Mouse (Mus musculus): ENCODE data around the gene Ccdc77. TPM values are rescaled to one million over a fixed set of nuclear protein-coding genes. Genes with fewer than 3 reads are reported as not detected.

Ccdc77 gene
- polyA plus RNA-seq, 1 experiment from 2014 or later, result 29.7 TPM

DNA sequence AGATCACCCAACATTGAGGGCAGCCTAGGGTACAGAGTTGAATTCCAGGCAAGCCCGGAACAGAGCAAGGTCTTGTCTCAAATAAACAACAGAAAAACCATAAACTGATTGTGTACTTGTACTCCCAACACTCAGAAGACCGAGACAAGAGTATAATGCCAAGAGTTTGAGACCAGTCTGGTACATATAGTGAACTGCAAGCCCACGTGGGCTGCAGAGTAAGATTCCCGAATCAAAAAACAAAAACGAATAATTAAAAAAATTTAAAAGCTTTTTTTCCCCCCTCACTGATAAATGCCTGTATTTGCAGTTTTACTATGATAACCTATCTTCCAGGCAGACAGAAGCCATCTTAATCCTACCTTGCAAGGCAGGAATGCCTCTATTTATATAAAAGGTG is 7.7 kb downstream of the Ccdc77 start:
- H3K4me1 ChIP-seq, result peaks cover 12% of the 10 kb centered on the region
- 40% methylated on average over 5 of the region's 5 CpGs for WGBS
- no peaks in the 10 kb centered on the region for H3K9me3 ChIP-seq (replicated peaks)
- peak overlapping the region; percentile 89 for H3K27ac ChIP-seq (replicated peaks)
- no peak for DNase-seq (ENCODE audit: low spot score)
- H3K36me3 ChIP-seq, result peaks cover 25% of the 10 kb centered on the region
- peak overlapping the region; percentile 74 for H3K4me3 ChIP-seq
- H3K27me3 ChIP-seq (ENCODE audit: low read depth, poor library complexity, severe bottlenecking), result no peaks in the 10 kb centered on the region

DNA sequence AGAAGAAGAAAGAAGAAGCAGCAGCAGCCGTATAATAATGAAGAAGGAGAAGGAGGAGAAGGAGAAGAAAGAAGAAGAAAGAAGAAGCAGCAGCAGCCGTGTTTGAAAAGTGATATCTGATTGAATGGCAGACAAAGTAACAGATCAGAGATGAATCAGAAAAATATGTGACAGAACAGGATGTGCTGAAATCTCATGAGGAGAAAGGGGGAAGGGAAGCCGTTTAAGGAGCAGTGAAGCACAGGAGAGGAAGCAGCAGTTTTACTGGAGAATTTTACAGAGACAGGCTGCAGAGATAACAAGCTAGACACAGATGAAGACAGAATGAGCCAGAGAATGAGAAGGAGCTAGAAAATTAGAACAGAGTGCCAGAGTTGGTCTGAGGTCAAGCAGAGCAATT is 15.2 kb downstream of the Ccdc77 start:
- no peak for DNase-seq (ENCODE audit: low spot score)
- 95% methylated on average over 3 of the region's 3 CpGs for WGBS
- H3K4me1 ChIP-seq, result no peaks in the 10 kb centered on the region
- no peaks in the 10 kb centered on the region for H3K9me3 ChIP-seq (replicated peaks)
- H3K27ac ChIP-seq (replicated peaks), result no peak overlapping the region
- no peaks in the 10 kb centered on the region for H3K27me3 ChIP-seq (ENCODE audit: low read depth, poor library complexity, severe bottlenecking)
- peaks cover 94% of the 10 kb centered on the region for H3K36me3 ChIP-seq
- H3K4me3 ChIP-seq, result no peak overlapping the region

DNA sequence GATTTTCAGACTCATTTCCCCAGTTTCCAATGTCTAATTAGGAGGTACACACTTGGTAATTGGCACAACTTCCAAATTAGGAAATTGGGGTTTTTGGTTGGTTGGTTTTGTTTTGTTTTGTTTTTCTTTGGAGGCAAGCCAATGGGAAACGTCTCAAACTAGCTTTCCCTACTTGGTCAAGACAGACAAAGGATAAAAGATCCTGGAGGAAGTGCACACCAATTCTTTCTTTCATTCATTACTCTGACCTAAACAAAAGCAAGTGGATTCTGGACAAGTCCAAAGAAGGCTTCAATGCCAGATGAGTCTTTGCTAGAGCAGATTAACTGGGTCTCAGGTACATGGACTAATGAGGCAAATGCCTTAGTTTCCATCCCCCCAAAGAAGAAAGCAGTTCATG is 20.2 kb downstream of the Ccdc77 start:
- H3K36me3 ChIP-seq, result peaks cover 99% of the 10 kb centered on the region
- DNase-seq (ENCODE audit: low spot score), result no peak
- 71% methylated on average over 1 of the region's 1 CpGs for WGBS

DNA sequence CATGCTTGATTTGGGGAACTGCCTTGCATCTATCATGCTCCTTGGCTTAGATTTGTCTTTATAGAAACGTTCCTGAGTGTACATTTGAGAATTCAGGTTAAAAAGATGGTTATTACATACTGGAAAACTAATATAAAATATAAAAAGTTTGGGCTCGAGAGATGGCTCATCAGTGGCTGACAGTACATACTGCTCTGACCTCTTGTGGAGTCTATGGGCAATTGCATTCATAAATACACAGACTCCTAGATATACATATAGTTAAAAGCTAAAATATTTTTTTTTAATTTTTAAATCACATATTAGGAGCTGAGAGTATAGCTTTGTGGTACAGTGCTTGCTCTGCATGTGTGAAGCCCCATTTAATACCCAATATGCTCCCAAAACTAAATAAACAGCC is 31.8 kb downstream of the Ccdc77 start:
- Histone ChIP-seq H3K4me1 (no peaks in the 10 kb centered on the region), H3K4me3 (no peak overlapping the region), H3K27me3 (ENCODE audit: low read depth, poor library complexity, severe bottlenecking) (no peaks in the 10 kb centered on the region), H3K27ac (replicated peaks) (no peak overlapping the region), H3K9me3 (replicated peaks) (no peaks in the 10 kb centered on the region), H3K36me3 (peaks cover 93% of the 10 kb centered on the region)
- 86% methylated on average over 2 of the region's 2 CpGs for WGBS
- DNase-seq (ENCODE audit: low spot score), result no peak

More for the DNA sequence above, 20.2 kb downstream of the Ccdc77 start:
- Histone ChIP-seq H3K27ac (replicated peaks) (no peak overlapping the region), H3K4me3 (no peak overlapping the region), H3K9me3 (replicated peaks) (no peaks in the 10 kb centered on the region), H3K27me3 (ENCODE audit: low read depth, poor library complexity, severe bottlenecking) (no peaks in the 10 kb centered on the region), H3K4me1 (no peaks in the 10 kb centered on the region)

DNA sequence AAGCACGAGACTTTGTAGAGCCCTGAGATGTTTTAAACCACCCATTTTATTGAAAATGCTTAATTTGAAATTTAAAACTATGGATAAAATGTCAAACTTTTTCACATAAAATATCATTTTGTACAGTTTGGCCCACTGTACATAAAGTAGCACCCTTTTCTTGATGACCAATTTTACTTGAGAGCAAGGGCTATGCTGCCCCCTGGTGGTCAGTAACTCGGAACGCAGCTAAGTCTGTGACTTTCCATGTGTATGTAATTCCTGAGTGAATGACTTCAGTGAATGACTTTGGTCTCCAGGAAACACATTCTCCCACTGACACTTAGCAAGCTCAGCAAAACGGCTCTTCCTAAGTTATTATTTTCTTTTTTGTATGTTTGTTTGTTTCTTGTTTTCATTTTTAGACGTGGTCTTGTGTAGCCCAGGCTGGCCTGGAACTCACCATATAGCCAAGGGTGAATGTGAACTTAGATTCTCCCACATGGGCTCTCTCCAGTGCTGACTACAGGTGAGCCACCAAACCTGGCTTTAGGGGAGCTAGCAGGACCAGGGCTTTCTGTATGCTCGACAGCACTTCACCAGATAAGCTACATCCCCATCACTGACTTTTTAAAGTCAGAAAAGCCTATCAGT is 39.8 kb downstream of the Ccdc77 start:
- Histone ChIP-seq H3K4me3 (no peak overlapping the region), H3K36me3 (peaks cover 37% of the 10 kb centered on the region), H3K4me1 (no peaks in the 10 kb centered on the region), H3K9me3 (replicated peaks) (no peaks in the 10 kb centered on the region), H3K27ac (replicated peaks) (no peak overlapping the region), H3K27me3 (ENCODE audit: low read depth, poor library complexity, severe bottlenecking) (no peaks in the 10 kb centered on the region)
- peak; percentile 49 for DNase-seq (ENCODE audit: low spot score)
- 32% methylated on average over 6 of the region's 6 CpGs for WGBS

DNA sequence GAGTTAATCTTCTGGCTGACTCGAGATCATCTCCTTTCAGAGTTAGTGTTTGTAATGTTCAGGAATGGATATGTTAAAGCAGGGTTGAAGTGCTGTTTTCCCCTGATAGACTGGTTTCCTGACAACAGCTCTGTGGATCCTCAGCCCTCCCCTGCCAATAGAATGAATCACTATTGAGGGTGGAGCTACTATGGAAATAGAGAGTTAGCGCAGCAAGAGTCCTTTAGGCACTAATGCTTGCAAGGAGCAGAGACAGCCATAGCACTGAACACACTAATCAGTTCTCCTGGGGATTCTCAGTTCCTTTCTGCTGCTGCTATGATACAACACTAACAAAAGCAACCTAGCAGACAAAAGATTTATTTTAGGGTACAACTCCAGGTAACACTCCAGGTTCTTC is 43.8 kb downstream of the Ccdc77 start:
- Histone ChIP-seq H3K9me3 (replicated peaks) (no peaks in the 10 kb centered on the region), H3K27me3 (ENCODE audit: low read depth, poor library complexity, severe bottlenecking) (no peaks in the 10 kb centered on the region), H3K4me1 (no peaks in the 10 kb centered on the region), H3K36me3 (peaks cover 17% of the 10 kb centered on the region), H3K4me3 (no peak overlapping the region), H3K27ac (replicated peaks) (no peak overlapping the region)
- 68% methylated on average over 2 of the region's 2 CpGs for WGBS
- no peak for DNase-seq (ENCODE audit: low spot score)

DNA sequence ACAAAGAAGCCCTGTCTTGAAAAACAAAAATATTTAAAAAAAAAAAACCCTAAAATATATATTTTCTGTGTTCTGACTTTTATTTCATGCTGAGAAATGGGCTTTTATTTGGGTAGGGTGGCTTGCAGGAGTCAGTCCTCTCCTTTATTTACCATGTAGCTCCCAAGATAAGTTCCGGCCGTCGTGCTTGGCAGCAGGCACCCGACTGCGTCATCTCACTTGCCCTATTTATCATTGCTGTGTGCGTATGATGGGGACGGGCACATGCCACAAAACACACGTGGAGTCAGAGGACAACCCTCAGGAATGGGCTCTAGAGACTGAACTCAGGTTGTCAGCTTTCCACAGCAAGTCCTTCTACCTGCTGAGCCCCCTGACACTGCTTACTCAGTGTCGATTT is 45.0 kb downstream of the Ccdc77 start:
- Histone ChIP-seq H3K36me3 (peaks cover 6% of the 10 kb centered on the region), H3K4me3 (no peak overlapping the region), H3K9me3 (replicated peaks) (no peaks in the 10 kb centered on the region), H3K4me1 (no peaks in the 10 kb centered on the region), H3K27ac (replicated peaks) (no peak overlapping the region), H3K27me3 (ENCODE audit: low read depth, poor library complexity, severe bottlenecking) (no peaks in the 10 kb centered on the region)
- 92% methylated on average over 9 of the region's 9 CpGs for WGBS
- no peak for DNase-seq (ENCODE audit: low spot score)

DNA sequence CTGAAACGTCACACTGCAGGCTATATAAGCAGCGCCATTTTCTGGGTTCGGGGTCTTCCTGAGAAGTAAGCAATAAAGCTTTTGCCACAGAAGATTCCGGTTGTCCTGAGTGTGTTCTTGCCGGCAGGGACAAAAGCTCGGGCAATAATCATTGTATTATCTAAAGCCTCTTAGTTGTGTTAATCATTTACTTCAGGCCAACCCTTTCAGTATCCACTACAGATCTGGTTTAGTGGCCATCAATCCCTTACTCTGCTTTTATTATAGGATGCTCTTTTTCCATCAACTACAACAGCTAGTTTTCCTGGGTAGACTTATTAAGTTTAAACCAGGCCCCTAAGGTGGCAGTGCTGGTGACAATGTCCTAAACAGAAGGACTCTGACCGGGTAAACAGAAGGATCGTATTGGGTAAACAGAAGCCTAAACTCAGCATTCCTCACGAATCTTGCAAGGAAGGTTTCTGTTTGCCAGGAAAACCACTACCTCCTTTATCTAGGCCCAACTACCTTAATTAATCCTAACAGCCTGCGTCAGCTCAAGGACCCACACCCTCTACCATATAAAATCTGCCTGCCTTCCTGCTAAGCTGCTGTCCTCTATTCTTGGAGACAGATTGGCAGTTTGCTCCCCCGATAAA is 45.8 kb downstream of the Ccdc77 start:
- no peak for DNase-seq (ENCODE audit: low spot score)
- H3K4me1 ChIP-seq, result no peaks in the 10 kb centered on the region
- 84% methylated on average over 11 of the region's 11 CpGs for WGBS

DNA sequence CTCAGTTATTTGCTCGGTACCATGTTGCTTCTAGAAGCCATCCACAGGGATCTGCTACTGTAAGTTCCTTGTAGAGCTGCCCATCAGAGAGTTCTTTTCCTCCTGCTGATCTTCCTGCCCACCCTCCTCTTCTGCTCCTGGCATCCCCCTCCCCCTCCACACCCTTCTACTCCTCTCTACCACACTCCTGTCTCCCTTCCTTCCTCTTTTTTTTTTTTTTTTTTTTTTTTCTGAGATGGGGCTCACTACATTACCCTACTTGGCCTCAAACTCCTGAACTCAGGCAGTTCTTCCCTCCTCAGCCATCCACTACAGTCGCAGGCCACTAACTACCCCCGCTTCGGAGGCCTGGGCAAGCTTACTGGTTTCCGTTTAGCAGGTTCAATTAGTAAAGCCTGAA is 51.7 kb downstream of the Ccdc77 start:
- Histone ChIP-seq H3K9me3 (replicated peaks) (no peaks in the 10 kb centered on the region), H3K4me1 (peaks cover 7% of the 10 kb centered on the region; the same call in 1 of the 2 replicates), H3K27me3 (ENCODE audit: low read depth, poor library complexity, severe bottlenecking) (no peaks in the 10 kb centered on the region), H3K4me3 (no peak overlapping the region), H3K36me3 (no peaks in the 10 kb centered on the region), H3K27ac (replicated peaks) (no peak overlapping the region)
- WGBS, result 84% methylated on average over 5 of the region's 5 CpGs
- no peak for DNase-seq (ENCODE audit: low spot score)

More for the DNA sequence above, 45.8 kb downstream of the Ccdc77 start:
- H3K36me3 ChIP-seq, result no peaks in the 10 kb centered on the region
- H3K27me3 ChIP-seq (ENCODE audit: low read depth, poor library complexity, severe bottlenecking), result no peaks in the 10 kb centered on the region
- H3K4me3 ChIP-seq, result no peak overlapping the region
- H3K27ac ChIP-seq (replicated peaks), result no peak overlapping the region
- no peaks in the 10 kb centered on the region for H3K9me3 ChIP-seq (replicated peaks)

DNA sequence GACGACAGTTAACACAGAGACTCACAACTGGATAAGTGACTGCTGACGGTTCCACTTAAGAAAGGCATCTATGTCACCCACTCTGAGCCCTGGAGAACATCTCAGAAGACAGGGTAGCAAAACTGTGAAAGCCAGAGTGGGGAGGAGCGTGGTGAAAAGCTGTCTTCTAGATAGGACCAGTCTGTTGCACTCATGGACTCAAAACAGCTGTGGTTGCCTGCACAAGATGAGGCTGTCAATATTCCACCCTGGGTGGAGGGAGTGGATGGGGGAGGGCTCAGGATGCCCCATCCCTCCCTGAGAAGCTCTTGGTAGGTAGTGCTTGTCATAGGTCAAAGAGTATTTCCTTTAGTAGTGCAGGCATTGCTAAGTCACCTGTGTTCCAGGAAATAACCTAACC is 54.4 kb downstream of the Ccdc77 start:
- H3K9me3 ChIP-seq (replicated peaks), result no peaks in the 10 kb centered on the region
- no peak for DNase-seq (ENCODE audit: low spot score)
- H3K4me3 ChIP-seq, result no peak overlapping the region
- peaks cover 7% of the 10 kb centered on the region; the same call in 1 of the 2 replicates for H3K4me1 ChIP-seq
- no peaks in the 10 kb centered on the region for H3K27me3 ChIP-seq (ENCODE audit: low read depth, poor library complexity, severe bottlenecking)
- no peaks in the 10 kb centered on the region for H3K36me3 ChIP-seq
- WGBS, result 72% methylated on average over 3 of the region's 3 CpGs
- H3K27ac ChIP-seq (replicated peaks), result no peak overlapping the region

DNA sequence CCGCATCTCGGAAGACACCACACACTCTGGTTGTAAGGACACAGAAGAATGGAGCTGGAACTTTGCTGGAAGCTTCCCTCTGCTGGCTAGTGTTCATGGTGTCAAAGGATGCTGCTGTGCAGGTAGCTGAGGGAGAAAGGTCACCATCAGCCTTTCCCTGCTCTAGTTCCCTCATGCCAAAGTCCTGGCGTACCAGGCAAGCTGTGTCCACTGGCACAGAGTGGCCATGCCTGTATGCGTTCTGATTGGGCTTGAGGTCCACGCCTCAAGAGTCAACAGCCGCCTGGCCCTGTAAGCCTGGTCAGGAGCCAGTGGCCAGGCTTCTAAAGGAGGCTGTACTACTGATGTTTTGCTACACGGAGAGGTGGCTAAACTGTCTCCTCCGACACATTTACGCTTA is 54.8 kb downstream of the Ccdc77 start:
- Histone ChIP-seq H3K27me3 (ENCODE audit: low read depth, poor library complexity, severe bottlenecking) (no peaks in the 10 kb centered on the region), H3K27ac (replicated peaks) (no peak overlapping the region), H3K4me1 (peaks cover 7% of the 10 kb centered on the region; the same call in 1 of the 2 replicates), H3K36me3 (no peaks in the 10 kb centered on the region), H3K4me3 (no peak overlapping the region), H3K9me3 (replicated peaks) (no peaks in the 10 kb centered on the region)
- no peak for DNase-seq (ENCODE audit: low spot score)
- WGBS, result 78% methylated on average over 9 of the region's 9 CpGs

DNA sequence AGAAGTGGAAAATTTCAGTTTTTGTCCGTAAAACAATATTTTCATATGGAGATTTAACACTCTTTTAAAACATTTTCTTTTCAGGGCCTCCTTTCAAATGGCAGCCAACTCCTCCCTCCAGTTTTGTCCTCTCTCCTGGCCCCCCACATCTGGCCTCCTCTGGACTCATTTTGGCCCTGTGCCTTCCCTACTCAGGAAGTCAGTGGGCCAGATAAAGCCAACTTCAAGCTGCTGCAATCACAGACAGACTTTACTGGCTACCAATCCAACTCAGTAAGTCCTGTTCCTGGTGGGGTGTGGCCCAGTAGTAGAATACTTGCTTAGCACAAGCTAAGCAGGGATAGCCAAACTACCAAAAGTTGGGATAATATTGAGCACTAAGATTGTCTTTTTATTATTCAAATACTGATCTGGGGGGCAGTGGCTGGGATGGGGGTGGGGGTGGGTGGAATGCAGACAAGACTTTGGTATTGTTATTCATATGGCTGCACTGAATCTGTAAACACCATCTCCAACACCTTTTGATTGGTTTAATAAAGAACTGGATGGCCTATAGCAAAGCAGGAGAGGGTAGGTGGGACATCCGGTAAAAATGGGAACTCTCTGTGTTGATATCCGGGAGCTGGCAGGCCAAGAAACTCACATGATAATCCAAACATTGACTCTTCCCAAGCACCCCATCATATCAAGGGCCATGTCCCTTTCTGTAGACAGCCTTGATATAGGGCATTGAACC is 57.1 kb downstream of the Ccdc77 start:
- Histone ChIP-seq H3K4me1 (peaks cover 12% of the 10 kb centered on the region), H3K4me3 (no peak overlapping the region), H3K27me3 (ENCODE audit: low read depth, poor library complexity, severe bottlenecking) (0 out of 2 replicates have a peak, but pooled peaks cover 5% of the 10 kb centered on the region), H3K36me3 (no peaks in the 10 kb centered on the region), H3K9me3 (replicated peaks) (no peaks in the 10 kb centered on the region), H3K27ac (replicated peaks) (no peak overlapping the region)
- DNase-seq (ENCODE audit: low spot score), result no peak
- 90% methylated on average over 3 of the region's 3 CpGs for WGBS

DNA sequence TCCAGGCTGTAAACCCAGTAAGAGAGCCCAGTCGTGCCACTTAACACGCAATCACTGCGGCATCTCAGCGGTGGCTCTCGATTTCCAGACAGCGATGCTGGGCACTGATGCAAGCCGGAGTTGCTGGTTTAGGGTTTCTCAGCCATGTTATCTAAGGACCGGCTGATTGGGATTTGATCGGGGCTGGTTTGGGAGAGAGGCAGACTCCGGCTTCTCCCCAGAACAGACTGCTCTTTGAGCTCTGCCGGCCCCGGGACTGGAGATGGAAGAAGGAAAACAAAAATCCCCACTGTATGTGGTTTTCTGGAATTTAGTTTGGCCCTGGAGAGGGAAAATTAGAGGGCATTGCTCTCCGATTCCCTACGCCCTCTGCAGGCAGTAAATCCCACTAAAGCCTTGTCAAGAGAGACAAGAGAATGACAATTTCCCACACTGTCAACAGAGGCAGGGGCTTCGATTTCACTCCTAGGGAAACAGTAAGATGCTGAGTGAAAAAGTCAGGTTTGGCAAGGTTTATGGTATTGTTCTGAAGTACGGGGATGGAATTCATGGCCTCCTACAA is 61.3 kb downstream of the Ccdc77 start:
- 32% methylated on average over 16 of the region's 16 CpGs for WGBS
- Histone ChIP-seq H3K36me3 (no peaks in the 10 kb centered on the region), H3K27me3 (ENCODE audit: low read depth, poor library complexity, severe bottlenecking) (peaks cover 14% of the 10 kb centered on the region; the same call in 1 of the 2 replicates), H3K9me3 (replicated peaks) (no peaks in the 10 kb centered on the region), H3K27ac (replicated peaks) (no peak overlapping the region; the same call in 1 of the 2 replicates), H3K4me1 (peaks cover 5% of the 10 kb centered on the region), H3K4me3 (peak overlapping the region; percentile 37)
- DNase-seq (ENCODE audit: low spot score), result peak; percentile 27
